Comparison of ENCODE assay signal across 9 mouse cellular contexts in the genomic region with DNA sequence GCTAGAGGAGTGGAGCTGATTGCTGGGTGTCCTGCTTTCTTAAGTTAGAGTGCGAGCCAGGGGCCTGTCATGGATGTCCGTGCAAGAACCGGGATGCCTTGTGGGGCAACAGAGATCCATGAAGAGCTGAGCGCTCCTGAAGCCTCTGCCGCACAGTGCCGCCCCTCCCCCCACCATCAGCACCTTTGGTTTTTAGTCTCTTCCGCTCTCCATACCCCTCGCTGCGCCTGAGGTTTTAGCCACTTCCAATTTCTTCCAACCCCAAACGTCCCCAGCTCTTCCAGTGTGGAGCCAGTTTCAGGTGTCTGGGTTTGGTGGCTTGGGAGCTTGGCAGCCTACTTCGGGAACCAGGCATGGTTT. TPM values are rescaled to one million over a fixed set of nuclear protein-coding genes. Genes with fewer than 3 reads are reported as not detected.
DNase-seq lines count a peak whose midpoint lies in the region; ATAC-seq and TF ChIP-seq lines count a peak whose summit lies in the region.
"Had no signal": no experiment of that assay in that cellular context is flagged by ENCODE, and none has a peak within 500 bp of the region (broad histone marks: within the 10 kb centered on the region; RNA-seq: fewer than 3 reads in every experiment).

No protein-coding gene starts in this region.

- no peak for TF ChIP-seq EP300 in heart, postnatal 0 days (IDR thresholded peaks at IDR 0.05; ENCODE audit: low read depth)

- TF ChIP-seq CTCF in brain, embryonic 14.5 days (IDR thresholded peaks at IDR 0.05; ENCODE audit: borderline replicate concordance, extremely low read depth, insufficient read depth, insufficient read length) = no peak
- no peak for TF ChIP-seq CTCF in heart, postnatal 0 days (IDR thresholded peaks at IDR 0.05; ENCODE audit: low read depth)

- H3K4me2 ChIP-seq in heart, postnatal 0 days (ENCODE audit: low read depth, low read length) = peak overlapping the region; percentile 92
- peak overlapping the region; percentile 85 for H3K4me2 ChIP-seq in limb, embryonic 11.5 days (ENCODE audit: low read depth, severe bottlenecking)
- peak overlapping the region; percentile 82 for H3K4me2 ChIP-seq in midbrain, embryonic 12.5 days (replicated peaks)
- peak overlapping the region; percentile 83 for H3K4me2 ChIP-seq in stomach, embryonic 16.5 days (ENCODE audit: low read depth, low read length)

- TF ChIP-seq POLR2A in brain, embryonic 14.5 days (IDR thresholded peaks at IDR 0.05; ENCODE audit: borderline replicate concordance, extremely low read depth, insufficient read depth, insufficient read length, poor library complexity, severe bottlenecking) = no peak

- peak; percentile 32 for DNase-seq in right cerebral cortex, postnatal 14 days
- DNase-seq in right cerebral cortex, postnatal 25 days = no peak
- DNase-seq in brain, embryonic 14.5 days (ENCODE audit: low read depth) = peak; percentile 56
- no peak for DNase-seq in heart, postnatal 0 days (ENCODE audit: low spot score)
- peak; percentile 65 for DNase-seq in limb, embryonic 11.5 days (ENCODE audit: low spot score)
- no peak for DNase-seq in left cerebral cortex, adult 9 months (ENCODE audit: low spot score in 2 of 2)

- WGBS in heart, postnatal 0 days = 2% methylated on average over 11 of the region's 11 CpGs
- WGBS in limb, embryonic 11.5 days = under 1% methylated on average over 11 of the region's 11 CpGs
- WGBS in midbrain, embryonic 12.5 days = under 1% methylated on average over 11 of the region's 11 CpGs
- under 1% methylated on average over 11 of the region's 11 CpGs for WGBS in stomach, embryonic 16.5 days

- H3K36me3 ChIP-seq in heart, postnatal 0 days (replicated peaks; ENCODE audit: control insufficient read depth, insufficient read depth, low read length) = no peaks in the 10 kb centered on the region
- no peaks in the 10 kb centered on the region for H3K36me3 ChIP-seq in limb, embryonic 11.5 days (ENCODE audit: control insufficient read depth, insufficient read depth, low read length)
- no peaks in the 10 kb centered on the region for H3K36me3 ChIP-seq in midbrain, embryonic 12.5 days
- H3K36me3 ChIP-seq in stomach, embryonic 16.5 days (ENCODE audit: control insufficient read depth, insufficient read depth, low read length) = no peaks in the 10 kb centered on the region

- no peak overlapping the region for H3K27ac ChIP-seq in heart, postnatal 0 days (ENCODE audit: low read depth)
- H3K27ac ChIP-seq in limb, embryonic 11.5 days (replicated peaks; ENCODE audit: low read depth, low read length) = no peak overlapping the region
- no peak overlapping the region for H3K27ac ChIP-seq in midbrain, embryonic 12.5 days (replicated peaks)
- H3K27ac ChIP-seq in stomach, embryonic 16.5 days (ENCODE audit: low read length) = no peak overlapping the region

- no peak overlapping the region for H3K9ac ChIP-seq in heart, postnatal 0 days (replicated peaks; ENCODE audit: low read depth, low read length)
- H3K9ac ChIP-seq in limb, embryonic 11.5 days (ENCODE audit: low read length) = peak overlapping the region; percentile 71
- peak overlapping the region; percentile 51; the same call in 1 of the 2 replicates for H3K9ac ChIP-seq in midbrain, embryonic 12.5 days (replicated peaks)
- H3K9ac ChIP-seq in stomach, embryonic 16.5 days (ENCODE audit: low read length) = peak overlapping the region; percentile 77

- peaks cover 13% of the 10 kb centered on the region for H3K4me1 ChIP-seq in heart, postnatal 0 days (ENCODE audit: control insufficient read depth, insufficient read depth)
- H3K4me1 ChIP-seq in limb, embryonic 11.5 days (ENCODE audit: control insufficient read depth, insufficient read depth, low read length) = no peaks in the 10 kb centered on the region; the same call in 1 of the 2 replicates
- peaks cover 15% of the 10 kb centered on the region for H3K4me1 ChIP-seq in midbrain, embryonic 12.5 days
- H3K4me1 ChIP-seq in stomach, embryonic 16.5 days (ENCODE audit: control insufficient read depth, insufficient read depth, low read length) = peaks cover 11% of the 10 kb centered on the region

- no peaks in the 10 kb centered on the region for H3K9me3 ChIP-seq in heart, postnatal 0 days (replicated peaks; ENCODE audit: control insufficient read depth, low read length)
- H3K9me3 ChIP-seq in limb, embryonic 11.5 days (ENCODE audit: control insufficient read depth, low read length) = no peaks in the 10 kb centered on the region
- no peaks in the 10 kb centered on the region for H3K9me3 ChIP-seq in midbrain, embryonic 12.5 days
- no peaks in the 10 kb centered on the region for H3K9me3 ChIP-seq in stomach, embryonic 16.5 days (replicated peaks; ENCODE audit: control insufficient read depth, low read length)

- H3K27me3 ChIP-seq in heart, postnatal 0 days (ENCODE audit: control insufficient read depth, insufficient read depth, low read length) = peaks cover 8% of the 10 kb centered on the region; the same call in 1 of the 2 replicates
- H3K27me3 ChIP-seq in limb, embryonic 11.5 days (ENCODE audit: control insufficient read depth, insufficient read depth, low read length) = no peaks in the 10 kb centered on the region
- peaks cover 19% of the 10 kb centered on the region for H3K27me3 ChIP-seq in midbrain, embryonic 12.5 days
- no peaks in the 10 kb centered on the region for H3K27me3 ChIP-seq in stomach, embryonic 16.5 days (ENCODE audit: control insufficient read depth, insufficient read depth, low read length)

- H3K4me3 ChIP-seq in heart, postnatal 0 days (ENCODE audit: low read depth, low read length) = peak overlapping the region; percentile 57
- H3K4me3 ChIP-seq in limb, embryonic 11.5 days (ENCODE audit: low read depth, low read length) = peak overlapping the region; percentile 51
- H3K4me3 ChIP-seq in midbrain, embryonic 12.5 days = peak overlapping the region; percentile 49
- H3K4me3 ChIP-seq in stomach, embryonic 16.5 days (replicated peaks; ENCODE audit: low read length) = peak overlapping the region; percentile 65
- H3K4me3 ChIP-seq: myocyte had no signal

- no peak for ATAC-seq in heart, postnatal 0 days (ENCODE audit: insufficient read depth, low read depth)
- ATAC-seq in limb, embryonic 11.5 days (ENCODE audit: insufficient number of reproducible peaks, low FRiP score, low TSS enrichment, low read depth) = peak; percentile 51; the same call in 1 of the 2 replicates
- ATAC-seq in midbrain, embryonic 12.5 days (ENCODE audit: low FRiP score, low read depth) = no peak
- 0 out of 2 replicates have a peak, but pooled peaks have one; percentile 33 for ATAC-seq in stomach, embryonic 16.5 days (ENCODE audit: insufficient read depth, low FRiP score)

RNA-seq across cellular contexts. Expression of a gene that starts 0.9 kb away (rescaled TPM):
- 3.9 and 5.4 TPM in 2 replicates for polyA plus RNA-seq in brain, embryonic 14.5 days (2012; rRNA removed)
- 0.23 and 1.8 TPM in 2 replicates for total RNA-seq in heart, postnatal 0 days (2014; rRNA removed; ENCODE audit: low replicate concordance)
- polyA plus RNA-seq in heart, postnatal 0 days (2015; fragmentation: Nextera tagmentation; extraction: Ambion mirVana) = 0.82 TPM in 2 replicates
- 26.9 and 28.0 TPM in 2 replicates for polyA plus RNA-seq in limb, embryonic 11.5 days (2014; fragmentation: Nextera tagmentation; extraction: Ambion mirVana)
- polyA plus RNA-seq in midbrain, embryonic 12.5 days (2016; fragmentation: Nextera tagmentation; extraction: Ambion mirVana) = 6.7 and 7.2 TPM in 2 replicates
- 12.2 and 12.8 TPM in 2 replicates for polyA plus RNA-seq in stomach, embryonic 16.5 days (2015; fragmentation: Nextera tagmentation; extraction: Ambion mirVana)
- polyA plus RNA-seq: myocyte had no signal

Comparison
In these comparisons a context has a peak if more than half of its experiments do, and no peak if none do; other contexts are left out.
1. DNase-seq: peak in right cerebral cortex, postnatal 14 days (single experiment), brain, embryonic 14.5 days (single experiment) and limb, embryonic 11.5 days (single experiment); none in right cerebral cortex, postnatal 25 days (single experiment), heart, postnatal 0 days (single experiment) and left cerebral cortex, adult 9 months (0 of 2).
2. ATAC-seq: peak in limb, embryonic 11.5 days (single experiment) and stomach, embryonic 16.5 days (single experiment); none in heart, postnatal 0 days (single experiment) and midbrain, embryonic 12.5 days (single experiment).
3. Peak in every context shown above with its lines, with median percentiles within 50 percentile points of each other: H3K4me2 ChIP-seq and H3K4me3 ChIP-seq.